Mouse (Mus musculus) forebrain, embryonic 16.5 days (tissue): ENCODE measurements at regions not wholly inside any gene's neighbourhood (a gene's known extent, or its start where the extent isn't known, plus 50 kb on each side); places are given as distances from the start of the nearest gene placed in this dataset.
A peak's percentile ranks its signal among the peaks of the same experiment; 100 is the strongest.

Experiments
- ATAC-seq: fragments of 200-750 bp; cut with Nextera tagmentation; 2 replicates; pipeline ENCODE4 v1.8.0; 2017; ENCODE audit warnings: mild to moderate bottlenecking, moderate library complexity
- H3K27ac ChIP-seq: fragments of 300-500 bp; sonication (generic); 2 replicates; pipeline ENCODE4 v1.5.1; 2014; ENCODE audit warnings: low read length, control low read depth
- H3K27me3 ChIP-seq: fragments of 300-500 bp; sonication (generic); replicated peaks from 2 replicates; pipeline ENCODE4 v1.6.1; 2014; ENCODE audit warnings: low read length; ENCODE audit not compliant: control insufficient read depth, insufficient read depth
- H3K36me3 ChIP-seq: fragments of 300-500 bp; sonication (generic); 2 replicates; pipeline ENCODE4 v1.6.1; 2014; ENCODE audit not compliant: control insufficient read depth, insufficient read depth
- H3K4me1 ChIP-seq: fragments of 300-500 bp; sonication (generic); replicated peaks from 2 replicates; pipeline ENCODE4 v1.6.1; 2014; ENCODE audit warnings: low read length; ENCODE audit not compliant: control insufficient read depth, insufficient read depth
- H3K4me2 ChIP-seq: fragments of 300-500 bp; sonication (generic); 2 replicates; pipeline ENCODE4 v1.6.1; 2014; ENCODE audit warnings: mild to moderate bottlenecking, low read length, control low read depth
- H3K4me3 ChIP-seq: fragments of 300-500 bp; sonication (generic); replicated peaks from 2 replicates; pipeline ENCODE4 v1.5.1; 2014; ENCODE audit warnings: mild to moderate bottlenecking, low read length, control low read depth
- H3K9ac ChIP-seq: fragments of 300-500 bp; sonication (generic); replicated peaks from 2 replicates; pipeline ENCODE4 v1.6.1; 2014; ENCODE audit warnings: low read depth, low read length, control low read depth
- H3K9me3 ChIP-seq: fragments of 300-500 bp; sonication (generic); 2 replicates; pipeline ENCODE4 v1.6.1; 2016; ENCODE audit warnings: low read length; ENCODE audit not compliant: control insufficient read depth
- WGBS: fragments of 180-500 bp; shearing (Covaris S2); extraction: QIAGEN DNeasy Blood & Tissue Kit; methylation state at CpG from one replicate; pipeline ENCODE4 v1.1.7; 2014; 5-methylcytosine and 5-hydroxymethylcytosine counted together

GRCm38 (mm10) chr17:83072175-83072574 is 142.9 kb upstream of the Pkdcc start:
- no peak for ATAC-seq
- Histone ChIP-seq H3K9me3 (no peaks in the 10 kb centered on the region), H3K4me3 (no peak overlapping the region), H3K4me2 (no peak overlapping the region), H3K4me1 (peaks cover 4% of the 10 kb centered on the region; the same call in 1 of the 2 replicates), H3K27me3 (no peaks in the 10 kb centered on the region), H3K27ac (no peak overlapping the region), H3K9ac (no peak overlapping the region), H3K36me3 (no peaks in the 10 kb centered on the region)
- 78% methylated on average over 4 of the region's 4 CpGs for WGBS

GRCm38 (mm10) chr17:83074893-83075292 is 140.2 kb upstream of the Pkdcc start:
- Histone ChIP-seq H3K4me1 (peaks cover 7% of the 10 kb centered on the region), H3K9me3 (no peaks in the 10 kb centered on the region), H3K27me3 (no peaks in the 10 kb centered on the region), H3K27ac (no peak overlapping the region), H3K9ac (no peak overlapping the region), H3K36me3 (no peaks in the 10 kb centered on the region), H3K4me2 (no peak overlapping the region), H3K4me3 (no peak overlapping the region)
- ATAC-seq, result no peak
- WGBS, result 56% methylated on average over 5 of the region's 5 CpGs

- no peak overlapping the region for H3K4me3 ChIP-seq
- H3K36me3 ChIP-seq, result no peaks in the 10 kb centered on the region
- no peak overlapping the region for H3K27ac ChIP-seq
- no peak overlapping the region for H3K9ac ChIP-seq
- H3K27me3 ChIP-seq, result no peaks in the 10 kb centered on the region
- H3K4me2 ChIP-seq, result no peak overlapping the region
- 46% methylated on average over 17 of the region's 17 CpGs for WGBS
- peaks cover 6% of the 10 kb centered on the region for H3K4me1 ChIP-seq
- no peaks in the 10 kb centered on the region for H3K9me3 ChIP-seq
- no peak for ATAC-seq
These were observed 137.1 kb upstream of the Pkdcc start for GRCm38 (mm10) chr17:83077737-83078600.

- 42% methylated on average over 19 of the region's 19 CpGs for WGBS
- no peaks in the 10 kb centered on the region for H3K9me3 ChIP-seq
- no peak for ATAC-seq
- no peak overlapping the region for H3K4me2 ChIP-seq
- H3K27ac ChIP-seq, result no peak overlapping the region
- H3K4me3 ChIP-seq, result no peak overlapping the region
- no peaks in the 10 kb centered on the region for H3K27me3 ChIP-seq
- H3K4me1 ChIP-seq, result peaks cover 12% of the 10 kb centered on the region
- no peaks in the 10 kb centered on the region for H3K36me3 ChIP-seq
- no peak overlapping the region for H3K9ac ChIP-seq
These were observed 136.3 kb upstream of the Pkdcc start for GRCm38 (mm10) chr17:83078601-83079360.

- H3K27me3 ChIP-seq, result no peaks in the 10 kb centered on the region
- ATAC-seq, result no peak
- H3K9me3 ChIP-seq, result no peaks in the 10 kb centered on the region
- no peak overlapping the region for H3K4me3 ChIP-seq
- no peak overlapping the region for H3K4me2 ChIP-seq
- WGBS, result 62% methylated on average over 7 of the region's 7 CpGs
- no peaks in the 10 kb centered on the region for H3K36me3 ChIP-seq
- H3K4me1 ChIP-seq, result peaks cover 17% of the 10 kb centered on the region
- H3K9ac ChIP-seq, result no peak overlapping the region
- no peak overlapping the region for H3K27ac ChIP-seq
These were observed 135.8 kb upstream of the Pkdcc start for GRCm38 (mm10) chr17:83079361-83079685.

GRCm38 (mm10) chr17:83081729-83082128 is 133.4 kb upstream of the Pkdcc start:
- Histone ChIP-seq H3K4me3 (no peak overlapping the region), H3K27ac (no peak overlapping the region)
- 70% methylated on average over 8 of the region's 8 CpGs for WGBS

GRCm38 (mm10) chr17:83083521-83083920 is 131.6 kb upstream of the Pkdcc start:
- Histone ChIP-seq H3K4me1 (peaks cover 22% of the 10 kb centered on the region), H3K27ac (no peak overlapping the region), H3K9me3 (no peaks in the 10 kb centered on the region), H3K27me3 (no peaks in the 10 kb centered on the region), H3K9ac (no peak overlapping the region), H3K4me3 (no peak overlapping the region), H3K4me2 (no peak overlapping the region), H3K36me3 (no peaks in the 10 kb centered on the region)
- no peak for ATAC-seq
- 67% methylated on average over 3 of the region's 3 CpGs for WGBS

More at GRCm38 (mm10) chr17:83081729-83082128, 133.4 kb upstream of the Pkdcc start:
- Histone ChIP-seq H3K9me3 (no peaks in the 10 kb centered on the region), H3K36me3 (no peaks in the 10 kb centered on the region), H3K27me3 (no peaks in the 10 kb centered on the region), H3K4me1 (peaks cover 25% of the 10 kb centered on the region), H3K4me2 (no peak overlapping the region), H3K9ac (no peak overlapping the region)
- ATAC-seq, result no peak

GRCm38 (mm10) chr17:83085792-83086475 is 129.2 kb upstream of the Pkdcc start:
- peak; percentile 31 for ATAC-seq
- Histone ChIP-seq H3K9ac (no peak overlapping the region), H3K9me3 (no peaks in the 10 kb centered on the region), H3K27me3 (no peaks in the 10 kb centered on the region), H3K27ac (no peak overlapping the region; the same call in 1 of the 2 replicates), H3K36me3 (no peaks in the 10 kb centered on the region), H3K4me2 (no peak overlapping the region), H3K4me3 (no peak overlapping the region), H3K4me1 (peaks cover 29% of the 10 kb centered on the region)
- WGBS, result 54% methylated on average over 10 of the region's 10 CpGs

- WGBS, result 86% methylated on average over 2 of the region's 2 CpGs
- no peaks in the 10 kb centered on the region for H3K36me3 ChIP-seq
- H3K9me3 ChIP-seq, result no peaks in the 10 kb centered on the region
- H3K4me2 ChIP-seq, result no peak overlapping the region
- ATAC-seq, result no peak
- no peak overlapping the region for H3K4me3 ChIP-seq
- H3K27me3 ChIP-seq, result no peaks in the 10 kb centered on the region
- no peak overlapping the region for H3K9ac ChIP-seq
- peaks cover 29% of the 10 kb centered on the region for H3K4me1 ChIP-seq
- H3K27ac ChIP-seq, result no peak overlapping the region
These were observed 128.4 kb upstream of the Pkdcc start for GRCm38 (mm10) chr17:83086703-83087102.
